ENCODE assay signal across 12 mouse cellular contexts in the genomic region with DNA sequence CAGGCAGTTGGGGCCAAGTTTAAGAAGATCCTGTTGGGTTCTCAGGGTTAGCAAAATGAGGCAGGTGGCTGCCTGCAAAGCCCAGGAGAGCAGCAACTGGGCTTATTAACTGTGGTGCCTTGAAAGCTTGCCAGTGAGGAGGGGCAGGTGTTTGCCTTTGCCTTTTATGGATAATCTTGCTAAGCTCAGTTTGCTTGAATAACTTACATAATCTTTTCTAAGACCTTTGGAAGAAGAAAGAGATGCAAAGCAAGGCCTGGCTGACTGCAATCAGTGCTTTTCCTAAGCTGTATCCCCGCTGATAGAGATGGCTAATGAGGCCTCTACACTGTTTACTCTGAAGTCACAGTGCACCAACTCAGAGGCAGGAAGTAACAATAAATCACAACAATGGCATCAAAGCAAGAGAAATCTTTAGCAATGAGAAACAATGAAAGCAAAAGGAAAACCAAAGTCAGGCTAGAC.
A peak's percentile ranks its signal among the peaks of the same experiment; 100 is the strongest.
DNase-seq lines count a peak whose midpoint lies in the region; ATAC-seq lines count a peak whose summit lies in the region.
"Had no signal": no experiment of that assay in that cellular context is flagged by ENCODE, and none has a peak within 500 bp of the region (broad histone marks: within the 10 kb centered on the region; RNA-seq: fewer than 3 reads in every experiment).

No protein-coding gene starts in this region.

- H3K4me3 ChIP-seq in lung, embryonic 15.5 days = no peak overlapping the region
- H3K4me3 ChIP-seq: forebrain, embryonic 13.5 days; neural tube, embryonic 13.5 days had no signal

- no peak for DNase-seq in frontal cortex, postnatal 10 days (ENCODE audit: low spot score in 2 of 2)
- peak; percentile 18 for DNase-seq in retina, postnatal 1 day
- no peak for DNase-seq in retina, embryonic 14.5 days (ENCODE audit: low spot score)
- DNase-seq in liver = no peak
- DNase-seq in left cerebral cortex, adult 11 months (ENCODE audit: low spot score) = no peak
- DNase-seq: adrenal gland, adult 8-10 months; cerebellum, adult 11-12 months had no signal

- H3K36me3 ChIP-seq in lung, embryonic 15.5 days = peaks cover 15% of the 10 kb centered on the region; the same call in 1 of the 2 replicates
- H3K36me3 ChIP-seq: neural tube, embryonic 13.5 days had no signal

- peak overlapping the region; percentile 62 for H3K27ac ChIP-seq in lung, embryonic 15.5 days
- H3K27ac ChIP-seq: forebrain, embryonic 13.5 days; neural tube, embryonic 13.5 days had no signal

- H3K27me3 ChIP-seq in lung, embryonic 15.5 days = no peaks in the 10 kb centered on the region
- H3K27me3 ChIP-seq: forebrain, embryonic 13.5 days; neural tube, embryonic 13.5 days had no signal

- H3K9me3 ChIP-seq in lung, embryonic 15.5 days = no peaks in the 10 kb centered on the region

- H3K4me1 ChIP-seq in lung, embryonic 15.5 days = peaks cover 22% of the 10 kb centered on the region
- H3K4me1 ChIP-seq: neural tube, embryonic 13.5 days had no signal

- no peak overlapping the region for H3K9ac ChIP-seq in lung, embryonic 15.5 days
- H3K9ac ChIP-seq: forebrain, embryonic 13.5 days; neural tube, embryonic 13.5 days had no signal

- peak; percentile 51; the same call in 1 of the 2 replicates for ATAC-seq in frontal cortex, adult (ENCODE audit: low TSS enrichment)
- no peak for ATAC-seq in lung, embryonic 15.5 days (ENCODE audit: borderline replicate concordance, extremely low read depth, low FRiP score, low TSS enrichment)
- ATAC-seq in erythroid progenitor cell, adult 5-6 weeks (replicated peaks; ENCODE audit: low FRiP score, poor library complexity, severe bottlenecking) = no peak
- ATAC-seq: forebrain, embryonic 13.5 days had no signal

- WGBS in lung, embryonic 15.5 days = 29% methylated on average over 1 of the region's 1 CpGs

- H3K4me2 ChIP-seq in lung, embryonic 15.5 days = no peak overlapping the region
- H3K4me2 ChIP-seq: forebrain, embryonic 13.5 days; neural tube, embryonic 13.5 days had no signal
